Mouse (Mus musculus) embryonic fibroblast, embryonic 13.5 days (primary cell): ENCODE results near the gene Slc37a1. TPM values are rescaled to one million over a fixed set of nuclear protein-coding genes. Genes with fewer than 3 reads are reported as not detected.

Source experiments
- H3K27ac ChIP-seq: 2 replicates; pipeline ENCODE4 v1.5.1; 2012; ENCODE audit warnings: low read length, control low read depth, inconsistent platforms; ENCODE audit not compliant: insufficient read depth
- H3K4me1 ChIP-seq: 2 replicates; pipeline ENCODE4 v1.6.1; 2011; ENCODE audit warnings: low read length; ENCODE audit not compliant: control insufficient read depth, insufficient read depth
- H3K4me3 ChIP-seq: 2 replicates; pipeline ENCODE4 v1.5.1; 2011; ENCODE audit warnings: mild to moderate bottlenecking, control low read depth, low read length; ENCODE audit not compliant: insufficient read depth
- CTCF ChIP-seq: IDR thresholded peaks from 2 replicates; pipeline ENCODE4 v1.5.1; 2011; ENCODE audit warnings: mild to moderate bottlenecking, control low read depth, low read length, moderate library complexity, borderline replicate concordance; ENCODE audit not compliant: insufficient read depth
- POLR2A ChIP-seq: IDR thresholded peaks from 2 replicates; pipeline ENCODE4 v1.6.1; 2011; ENCODE audit warnings: low read depth, mild to moderate bottlenecking, control low read depth, low read length, moderate library complexity
- polyA plus RNA-seq: library from polyadenylated mRNA; stranded (reverse); fragments of >200 nt; gene quantifications from 2 replicates; pipeline ENCODE4 v1.2.4, GENCODE M21; 2011; ENCODE audit warnings: low read depth; ENCODE audit not compliant: missing spikeins, insufficient read length

Gene Slc37a1
- polyA plus RNA-seq, 1 experiment: not detected

- Histone ChIP-seq H3K4me3 (no peak overlapping the region), H3K4me1 (no peaks in the 10 kb centered on the region), H3K27ac (no peak overlapping the region)
- TF ChIP-seq POLR2A: no peak
- no peak for TF ChIP-seq CTCF
These were observed 18.5 kb downstream of the Slc37a1 start for GRCm38 (mm10) chr17:31304895-31305775.

GRCm38 (mm10) chr17:31305776-31306120, 19.2 kb downstream of the Slc37a1 start:
- H3K4me3 ChIP-seq: no peak overlapping the region
- no peak for TF ChIP-seq POLR2A
- H3K27ac ChIP-seq: no peak overlapping the region
- no peaks in the 10 kb centered on the region for H3K4me1 ChIP-seq

- Histone ChIP-seq H3K27ac (no peak overlapping the region), H3K4me3 (no peak overlapping the region)
These were observed 21.2 kb downstream of the Slc37a1 start for GRCm38 (mm10) chr17:31307756-31308155.

GRCm38 (mm10) chr17:31308291-31308816, 21.8 kb downstream of the Slc37a1 start:
- Histone ChIP-seq H3K27ac (no peak overlapping the region), H3K4me3 (no peak overlapping the region), H3K4me1 (no peaks in the 10 kb centered on the region)
- TF ChIP-seq CTCF: no peak

More at GRCm38 (mm10) chr17:31307756-31308155, 21.2 kb downstream of the Slc37a1 start:
- no peak for TF ChIP-seq CTCF
- TF ChIP-seq POLR2A: no peak
- H3K4me1 ChIP-seq: no peaks in the 10 kb centered on the region

- TF ChIP-seq CTCF: no peak
- TF ChIP-seq POLR2A: no peak
- no peak overlapping the region for H3K27ac ChIP-seq
These were observed 22.7 kb downstream of the Slc37a1 start for GRCm38 (mm10) chr17:31309281-31309793.

GRCm38 (mm10) chr17:31311047-31311446, 24.5 kb downstream of the Slc37a1 start:
- TF ChIP-seq CTCF (no peak), POLR2A (no peak)

More at GRCm38 (mm10) chr17:31309281-31309793, 22.7 kb downstream of the Slc37a1 start:
- Histone ChIP-seq H3K4me3 (no peak overlapping the region), H3K4me1 (no peaks in the 10 kb centered on the region)

GRCm38 (mm10) chr17:31312648-31313047, 26.1 kb downstream of the Slc37a1 start:
- no peaks in the 10 kb centered on the region for H3K4me1 ChIP-seq
- H3K27ac ChIP-seq: no peak overlapping the region
- no peak overlapping the region for H3K4me3 ChIP-seq
- TF ChIP-seq CTCF (no peak), POLR2A (no peak)

More at GRCm38 (mm10) chr17:31311047-31311446, 24.5 kb downstream of the Slc37a1 start:
- Histone ChIP-seq H3K27ac (no peak overlapping the region), H3K4me3 (no peak overlapping the region), H3K4me1 (no peaks in the 10 kb centered on the region)

- H3K4me1 ChIP-seq: no peaks in the 10 kb centered on the region
- H3K4me3 ChIP-seq: no peak overlapping the region
- TF ChIP-seq CTCF (no peak), POLR2A (no peak)
- H3K27ac ChIP-seq: no peak overlapping the region
These were observed 28.6 kb downstream of the Slc37a1 start for GRCm38 (mm10) chr17:31315046-31315792.

GRCm38 (mm10) chr17:31315993-31316392, 29.4 kb downstream of the Slc37a1 start:
- TF ChIP-seq CTCF: no peak
- H3K4me1 ChIP-seq: no peaks in the 10 kb centered on the region
- H3K27ac ChIP-seq: no peak overlapping the region
- H3K4me3 ChIP-seq: no peak overlapping the region
